Mouse (Mus musculus): ENCODE data around the gene Zmiz1.

DNA sequence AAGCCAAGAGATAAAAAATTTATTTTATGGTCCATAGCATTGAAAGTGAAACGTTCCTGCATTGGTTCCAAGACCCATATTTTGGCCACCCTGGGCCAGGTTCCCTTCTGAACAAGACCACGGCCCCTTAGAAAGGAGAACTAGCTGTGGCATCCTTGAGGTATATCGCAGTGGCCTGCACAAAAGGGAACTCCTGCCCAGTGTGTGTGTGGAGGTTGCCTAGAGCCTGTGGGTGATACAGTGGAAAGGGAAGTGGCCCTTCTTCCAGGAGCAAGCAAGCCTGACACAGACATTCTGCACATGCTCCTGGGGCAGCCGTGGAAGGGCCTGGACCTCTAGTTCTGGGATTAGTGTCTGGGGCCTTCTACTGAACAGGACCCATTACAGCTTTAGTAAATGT, 71.4 kb downstream of the Zmiz1 start:
- TF ChIP-seq RCOR1 (conservative IDR thresholded peaks at IDR 0.05; ENCODE audit: low read depth, low read length) (no peak), NELFE (IDR thresholded peaks at IDR 0.05; ENCODE audit: low read depth, low read length) (no peak), POLR2AphosphoS2 (IDR thresholded peaks at IDR 0.05; ENCODE audit: low read depth, low read length) (no peak), MAFK (IDR thresholded peaks at IDR 0.05; ENCODE audit: insufficient replicate concordance, low read length) (no peak), CTCF (conservative IDR thresholded peaks at IDR 0.05 in 1 of 2, IDR thresholded peaks at IDR 0.05 in 1 of 2; ENCODE audit: low read depth in 2 of 2, low read length in 2 of 2) (no peak)

All from CH12.LX (cell line).